In genomic region chr7:27476098-27476635, GRCm38 (mm10) we compare ENCODE assay signal across 11 mouse cellular contexts. TPM values are rescaled to one million over a fixed set of nuclear protein-coding genes. Genes with fewer than 3 reads are reported as not detected.
DNase-seq lines count a peak whose midpoint lies in the region; ATAC-seq and TF ChIP-seq lines count a peak whose summit lies in the region.
"Had no signal": no experiment of that assay in that cellular context is flagged by ENCODE, and none has a peak within 500 bp of the region (broad histone marks: within the 10 kb centered on the region; RNA-seq: fewer than 3 reads in every experiment).

No protein-coding gene starts in this region.

- H3K4me3 ChIP-seq in gastrocnemius, adult 2 months = no peak overlapping the region
- no peak overlapping the region for H3K4me3 ChIP-seq in liver, adult 2 months (ENCODE audit: insufficient read depth, low read depth, low read length)
- no peak overlapping the region for H3K4me3 ChIP-seq in stomach, postnatal 0 days (ENCODE audit: low read depth, low read length)
- H3K4me3 ChIP-seq: embryonic facial prominence, embryonic 12.5 days had no signal

- peaks cover 4% of the 10 kb centered on the region for H3K36me3 ChIP-seq in liver, adult 2 months (ENCODE audit: control insufficient read depth, insufficient read depth, low read length)
- H3K36me3 ChIP-seq in stomach, postnatal 0 days (ENCODE audit: control insufficient read depth, insufficient read depth, low read length) = peaks cover 4% of the 10 kb centered on the region; the same call in 1 of the 2 replicates

- ATAC-seq in stomach, postnatal 0 days (ENCODE audit: low FRiP score, low TSS enrichment) = no peak

- TF ChIP-seq POLR2A in liver, adult 2 months (IDR thresholded peaks at IDR 0.05; ENCODE audit: extremely low read depth, insufficient read depth, low read length) = no peak

- no peak for DNase-seq in gastrocnemius, adult 2 months
- no peak for DNase-seq in gastrocnemius, postnatal 25 days
- peak; percentile 38 for DNase-seq in liver, adult 2 months (ENCODE audit: extremely low read depth, low read depth, low spot score)
- DNase-seq in liver = no peak
- peak; percentile 60 for DNase-seq in kidney, postnatal 14 days
- peak; percentile 51 for DNase-seq in stomach, postnatal 0 days (ENCODE audit: low spot score)
- no peak for DNase-seq in adrenal gland, postnatal 14 days
- DNase-seq in adrenal gland, adult 8-10 months = no peak
- DNase-seq: left cerebral cortex, postnatal 4 days; lung, postnatal 14 days had no signal

- H3K27me3 ChIP-seq in liver, adult 2 months (ENCODE audit: control insufficient read depth, insufficient read depth, low read length) = no peaks in the 10 kb centered on the region
- no peaks in the 10 kb centered on the region for H3K27me3 ChIP-seq in stomach, postnatal 0 days (ENCODE audit: control insufficient read depth, insufficient read depth, low read length)
- H3K27me3 ChIP-seq: embryonic facial prominence, embryonic 12.5 days had no signal

- no peaks in the 10 kb centered on the region for H3K9me3 ChIP-seq in stomach, postnatal 0 days (ENCODE audit: control insufficient read depth, low read length)
- H3K9me3 ChIP-seq: embryonic facial prominence, embryonic 12.5 days had no signal

- H3K79me2 ChIP-seq in liver, adult 2 months (ENCODE audit: control insufficient read depth, insufficient read depth, low read length) = peaks cover 12% of the 10 kb centered on the region

- H3K9ac ChIP-seq in liver, adult 2 months (ENCODE audit: low read depth, low read length) = no peak overlapping the region
- H3K9ac ChIP-seq in stomach, postnatal 0 days (ENCODE audit: low read length) = no peak overlapping the region
- H3K9ac ChIP-seq: embryonic facial prominence, embryonic 12.5 days had no signal

- TF ChIP-seq CTCF in gastrocnemius, adult 2 months (IDR thresholded peaks at IDR 0.05) = no peak
- no peak for TF ChIP-seq CTCF in liver, adult 2 months (IDR thresholded peaks at IDR 0.05; ENCODE audit: low read depth, low read length)
- TF ChIP-seq CTCF in stomach, postnatal 0 days (IDR thresholded peaks at IDR 0.05; ENCODE audit: low read depth) = no peak

- WGBS in liver, adult 2 months = 49% methylated on average over 14 of the region's 14 CpGs
- 85% methylated on average over 14 of the region's 14 CpGs for WGBS in stomach, postnatal 0 days

- H3K4me2 ChIP-seq in stomach, postnatal 0 days (replicated peaks; ENCODE audit: low read depth) = no peak overlapping the region
- H3K4me2 ChIP-seq: embryonic facial prominence, embryonic 12.5 days had no signal

- peaks cover 23% of the 10 kb centered on the region for H3K4me1 ChIP-seq in liver, adult 2 months (ENCODE audit: control insufficient read depth, insufficient read depth, low read length)
- H3K4me1 ChIP-seq in stomach, postnatal 0 days (replicated peaks; ENCODE audit: control insufficient read depth, insufficient read depth) = no peaks in the 10 kb centered on the region

- peak overlapping the region; percentile 96 for H3K27ac ChIP-seq in gastrocnemius, adult 2 months
- no peak overlapping the region for H3K27ac ChIP-seq in liver, adult 2 months (replicated peaks; ENCODE audit: insufficient read depth, low read depth, low read length)
- H3K27ac ChIP-seq in stomach, postnatal 0 days (replicated peaks) = 0 out of 2 replicates have a peak overlapping the region, but pooled peaks have one; percentile 9
- H3K27ac ChIP-seq: embryonic facial prominence, embryonic 12.5 days had no signal

- no peak for TF ChIP-seq EP300 in stomach, postnatal 0 days (optimal IDR thresholded peaks at IDR 0.05)

- intact Hi-C loops in gastrocnemius, adult 2 months (cut with DNase I) = loop anchor here (5.0 kb wide), 1 partner anchor 51 kb away; no protein-coding TSS in a partner anchor

RNA-seq across cellular contexts. Expression of gene Sertad3, which starts 2.6 kb away (rescaled TPM):
- total RNA-seq in gastrocnemius, adult 2 months (2021) = 1 to 10 TPM; 3.3 to 7.1 TPM
- total RNA-seq in gastrocnemius, postnatal 25 days (2021) = 1 to 10 TPM; 3.8 to 7.3 TPM
- 3.5 and 4.6 TPM in 2 replicates for total RNA-seq in liver, adult 2 months (2014; rRNA removed)
- 6.9 and 8.3 TPM in 2 replicates for polyA plus RNA-seq in liver, adult 2 months (2012; rRNA removed)
- polyA plus RNA-seq in stomach, postnatal 0 days (2015; fragmentation: Nextera tagmentation; extraction: Ambion mirVana) = 23.9 and 25.2 TPM in 2 replicates
- 12.9 and 15.7 TPM in 2 replicates for total RNA-seq in adrenal gland, postnatal 14 days (2021)
- total RNA-seq in adrenal gland, adult 8-10 months (2022) = 10 to 100 TPM; 12.6 to 19.4 (median 14.8) TPM

RNA-seq across cellular contexts. Expression of gene Sertad1, which starts 10.5 kb away (rescaled TPM):
- 1 to 10 TPM; 5.5 to 9.1 TPM for total RNA-seq in gastrocnemius, adult 2 months (2021)
- total RNA-seq in gastrocnemius, postnatal 25 days (2021) = 1 to 10 TPM; 6.8 to 7.5 TPM
- total RNA-seq in liver, adult 2 months (2014; rRNA removed) = 7.7 and 9.5 TPM in 2 replicates
- 8.8 and 11.6 TPM in 2 replicates for polyA plus RNA-seq in liver, adult 2 months (2012; rRNA removed)
- polyA plus RNA-seq in stomach, postnatal 0 days (2015; fragmentation: Nextera tagmentation; extraction: Ambion mirVana) = 50.0 and 53.0 TPM in 2 replicates
- 24.5 and 26.3 TPM in 2 replicates for total RNA-seq in adrenal gland, postnatal 14 days (2021)
- 10 to 100 TPM; 20.2 to 37.1 (median 23.9) TPM for total RNA-seq in adrenal gland, adult 8-10 months (2022)

RNA-seq across cellular contexts. Expression of gene Prx, which starts 23.0 kb away (rescaled TPM):
- 1 to 10 TPM; 3.1 to 4.1 TPM for total RNA-seq in gastrocnemius, adult 2 months (2021)
- 10 to 100 TPM; 11.6 to 13.0 TPM for total RNA-seq in gastrocnemius, postnatal 25 days (2021)
- 0.07 TPM in 1 of 2 replicates, not detected in the other for total RNA-seq in liver, adult 2 months (2014; rRNA removed)
- 0.05 and 0.07 TPM in 2 replicates for polyA plus RNA-seq in liver, adult 2 months (2012; rRNA removed)
- polyA plus RNA-seq in stomach, postnatal 0 days (2015; fragmentation: Nextera tagmentation; extraction: Ambion mirVana) = 2.1 and 2.2 TPM in 2 replicates
- 2.7 and 3.5 TPM in 2 replicates for total RNA-seq in adrenal gland, postnatal 14 days (2021)
- total RNA-seq in adrenal gland, adult 8-10 months (2022) = 1 to 10 TPM; 2.6 to 4.7 (median 3.3) TPM

RNA-seq across cellular contexts. Expression of gene Blvrb, which starts 28.4 kb away (rescaled TPM):
- 10 to 100 TPM in 1 of 2 experiments, 1 to 10 TPM in 1; 8.9 to 15.8 TPM for total RNA-seq in gastrocnemius, adult 2 months (2021)
- 10 to 100 TPM; 11.0 to 17.2 TPM for total RNA-seq in gastrocnemius, postnatal 25 days (2021)
- 142 and 148 TPM in 2 replicates for total RNA-seq in liver, adult 2 months (2014; rRNA removed)
- polyA plus RNA-seq in liver, adult 2 months (2012; rRNA removed) = 268 and 304 TPM in 2 replicates
- 97.3 and 103 TPM in 2 replicates for polyA plus RNA-seq in stomach, postnatal 0 days (2015; fragmentation: Nextera tagmentation; extraction: Ambion mirVana)
- 72.6 and 76.9 TPM in 2 replicates for total RNA-seq in adrenal gland, postnatal 14 days (2021)
- 10 to 100 TPM; 33.7 to 49.5 (median 44.8) TPM for total RNA-seq in adrenal gland, adult 8-10 months (2022)

RNA-seq across cellular contexts. Expression of gene Sptbn4, which starts 28.7 kb away (rescaled TPM):
- total RNA-seq in gastrocnemius, adult 2 months (2021) = under 1 TPM in 1 of 2 experiments, not detected in 1; 0.03 TPM
- under 1 TPM in 1 of 2 experiments, not detected in 1; 0.05 TPM for total RNA-seq in gastrocnemius, postnatal 25 days (2021)
- total RNA-seq in liver, adult 2 months (2014; rRNA removed) = under 0.01 TPM in 1 of 2 replicates, not detected in the other
- polyA plus RNA-seq in liver, adult 2 months (2012; rRNA removed) = 0.06 TPM in 1 of 2 replicates, not detected in the other
- 0.24 and 0.25 TPM in 2 replicates for polyA plus RNA-seq in stomach, postnatal 0 days (2015; fragmentation: Nextera tagmentation; extraction: Ambion mirVana)
- total RNA-seq in adrenal gland, postnatal 14 days (2021) = 0.74 and 1.5 TPM in 2 replicates
- 1 to 10 TPM; 3.0 to 8.0 (median 4.9) TPM for total RNA-seq in adrenal gland, adult 8-10 months (2022)

Comparison
In these comparisons a context has a peak if more than half of its experiments do, and no peak if none do; other contexts are left out.
1. DNase-seq: peak in liver, adult 2 months (single experiment), kidney, postnatal 14 days (single experiment) and stomach, postnatal 0 days (single experiment); none in gastrocnemius, adult 2 months (single experiment), gastrocnemius, postnatal 25 days (single experiment), liver (single experiment), adrenal gland, postnatal 14 days (single experiment) and adrenal gland, adult 8-10 months (single experiment).